Mouse (Mus musculus) megakaryocyte, embryonic 14.5 days (primary cell): ENCODE results near the gene Nhsl2.
"Not testable (repeated sequence)": the region's sequence is repeated elsewhere in the genome, so short reads cannot be mapped to it uniquely, and the experiment has no call there.

Source experiments
- FLI1 ChIP-seq: IDR thresholded peaks from 2 replicates; pipeline ENCODE4 v1.6.1; 2012; ENCODE audit warnings: low read length, inconsistent platforms, mixed read lengths
- GATA1 ChIP-seq: IDR thresholded peaks from 3 replicates; pipeline ENCODE4 v1.6.1; 2012; ENCODE audit warnings: mixed read lengths, low read length, inconsistent platforms, borderline replicate concordance

DNA sequence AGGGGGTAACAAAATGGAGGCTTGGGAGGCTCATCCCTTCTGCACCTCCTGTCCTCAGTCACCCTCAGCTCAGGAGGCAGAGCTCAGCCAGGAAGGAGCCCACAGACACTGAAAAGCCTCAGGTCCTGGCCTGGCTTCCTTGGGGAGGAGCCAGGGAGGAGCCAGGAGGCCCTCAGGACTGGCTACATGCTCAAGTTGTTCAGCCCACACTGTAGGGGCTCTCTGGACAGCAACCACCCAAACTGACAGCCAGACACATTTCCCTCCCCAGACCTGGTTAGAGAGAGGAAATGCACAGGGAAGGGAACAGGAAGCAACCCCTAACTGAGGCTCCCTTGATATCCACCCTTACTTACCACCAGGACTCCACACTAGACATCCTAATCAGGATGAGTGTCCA is 29.2 kb upstream of the Nhsl2 start:
- TF ChIP-seq GATA1, FLI1: not testable (repeated sequence)
